Mouse (Mus musculus) midbrain, embryonic 16.5 days (tissue): ENCODE results near the gene Gmip. TPM values are rescaled to one million over a fixed set of nuclear protein-coding genes. Genes with fewer than 3 reads are reported as not detected.

Source experiments
- ATAC-seq: fragments of 200-750 bp; cut with Nextera tagmentation; 2 replicates; pipeline ENCODE4 v1.8.0; 2017; ENCODE audit warnings: moderate TSS enrichment
- H3K27ac ChIP-seq: fragments of 300-500 bp; sonication (generic); 2 replicates; pipeline ENCODE4 v1.5.1; 2014; ENCODE audit warnings: mild to moderate bottlenecking, low read length, mixed read lengths
- H3K27me3 ChIP-seq: fragments of 300-500 bp; sonication (generic); 2 replicates; pipeline ENCODE4 v1.6.1; 2014; ENCODE audit warnings: low read depth, low read length, mixed read lengths; ENCODE audit not compliant: control insufficient read depth, insufficient read depth
- H3K36me3 ChIP-seq: fragments of 300-500 bp; sonication (generic); 2 replicates; pipeline ENCODE4 v1.6.1; 2014; ENCODE audit warnings: mild to moderate bottlenecking, low read length, moderate library complexity, mixed read lengths; ENCODE audit not compliant: control insufficient read depth, insufficient read depth
- H3K4me1 ChIP-seq: fragments of 300-500 bp; sonication (generic); 2 replicates; pipeline ENCODE4 v1.6.1; 2014; ENCODE audit warnings: mild to moderate bottlenecking, low read length, mixed read lengths; ENCODE audit not compliant: control insufficient read depth, insufficient read depth
- H3K4me2 ChIP-seq: fragments of 300-500 bp; sonication (generic); 2 replicates; pipeline ENCODE4 v1.6.1; 2014; ENCODE audit warnings: mild to moderate bottlenecking, low read length, mixed read lengths
- H3K4me3 ChIP-seq: fragments of 300-500 bp; sonication (generic); 2 replicates; pipeline ENCODE4 v1.5.1; 2014; ENCODE audit warnings: low read depth, mild to moderate bottlenecking, low read length, moderate library complexity, mixed read lengths
- H3K9ac ChIP-seq: fragments of 300-500 bp; sonication (generic); 2 replicates; pipeline ENCODE4 v1.6.1; 2014; ENCODE audit warnings: low read depth, low read length, mixed read lengths
- H3K9me3 ChIP-seq: fragments of 300-500 bp; sonication (generic); replicated peaks from 2 replicates; pipeline ENCODE4 v1.6.1; 2014; ENCODE audit warnings: mild to moderate bottlenecking, low read length, mixed read lengths; ENCODE audit not compliant: control insufficient read depth, poor library complexity, severe bottlenecking
- WGBS: fragments of 180-500 bp; shearing (Covaris S2); extraction: QIAGEN DNeasy Blood & Tissue Kit; methylation state at CpG from one replicate; pipeline ENCODE4 v1.1.7; 2014; 5-methylcytosine and 5-hydroxymethylcytosine counted together
- polyA plus RNA-seq: library from polyadenylated mRNA; unstranded; fragments of >200 nt; fragmentation: Nextera tagmentation; extraction: Ambion mirVana; gene quantifications from 2 replicates; pipeline ENCODE4 v1.2.1, GENCODE M21; 2015

Gene Gmip
- polyA plus RNA-seq, 1 experiment from 2014 or later, result 42.1 TPM

GRCm38 (mm10) chr8:69863387-69864020 lies 55.0 kb downstream of the Gmip start:
- H3K27me3 ChIP-seq, result no peaks in the 10 kb centered on the region
- no peak overlapping the region for H3K4me2 ChIP-seq
- H3K27ac ChIP-seq, result no peak overlapping the region
- no peak overlapping the region for H3K4me3 ChIP-seq
- no peaks in the 10 kb centered on the region for H3K4me1 ChIP-seq
- H3K9me3 ChIP-seq, result no peaks in the 10 kb centered on the region
- WGBS, result 92% methylated on average over 5 of the region's 5 CpGs
- no peak overlapping the region for H3K9ac ChIP-seq
- ATAC-seq, result no peak
- peaks cover 6% of the 10 kb centered on the region for H3K36me3 ChIP-seq

DNA sequence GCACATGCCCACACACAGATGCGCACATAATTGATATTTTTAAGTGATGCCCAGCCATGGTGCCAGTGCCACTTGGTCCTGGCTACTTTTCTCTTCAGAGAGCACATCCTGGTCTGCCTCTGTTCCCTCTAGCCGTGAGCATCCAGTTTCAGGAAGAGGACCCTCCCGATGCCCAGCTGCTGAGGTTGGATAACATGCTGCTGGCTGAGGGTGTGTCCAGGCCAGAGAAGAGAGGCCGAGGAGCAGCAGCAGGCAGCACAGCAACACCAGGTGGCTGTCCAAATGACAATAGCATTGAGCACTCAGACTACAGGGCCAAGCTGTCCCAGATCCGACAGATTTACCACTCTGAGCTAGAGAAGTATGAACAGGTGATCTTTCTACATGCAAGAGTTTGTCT lies 55.7 kb downstream of the Gmip start:
- Histone ChIP-seq H3K27me3 (no peaks in the 10 kb centered on the region), H3K9ac (no peak overlapping the region), H3K36me3 (peaks cover 6% of the 10 kb centered on the region), H3K4me2 (no peak overlapping the region), H3K9me3 (no peaks in the 10 kb centered on the region), H3K4me3 (no peak overlapping the region), H3K4me1 (no peaks in the 10 kb centered on the region), H3K27ac (no peak overlapping the region)
- no peak for ATAC-seq
- WGBS, result 86% methylated on average over 5 of the region's 5 CpGs

DNA sequence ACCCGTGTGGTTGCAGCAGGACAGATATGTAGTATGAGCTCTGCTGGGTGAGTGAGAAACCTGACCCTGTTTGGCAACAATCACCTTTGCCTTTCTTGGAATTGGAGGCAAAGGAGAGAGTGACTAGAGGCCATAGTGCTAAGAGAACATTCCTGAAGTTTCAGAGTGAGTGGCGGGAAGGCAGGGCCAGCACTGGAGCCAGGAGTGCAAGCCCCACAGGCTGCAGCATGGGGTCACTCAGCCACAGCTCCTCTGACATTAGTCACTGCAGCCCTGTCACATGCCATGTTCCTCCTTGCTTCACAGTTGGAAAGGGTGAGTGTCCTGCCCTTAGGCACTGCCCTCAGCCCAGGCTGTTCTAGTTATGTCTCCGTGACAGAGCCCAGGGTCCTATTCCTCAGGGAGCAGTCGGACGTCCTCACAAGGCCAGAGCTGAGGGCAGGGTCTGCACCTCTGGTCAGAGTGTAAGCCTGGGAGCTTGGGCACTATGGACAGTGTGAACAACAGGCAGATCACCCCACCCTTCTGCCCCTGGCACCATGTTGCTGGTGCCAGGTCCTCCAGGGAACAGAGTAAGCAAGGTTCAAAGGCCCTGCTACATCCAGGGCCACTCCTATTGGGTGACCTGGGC lies 59.3 kb downstream of the Gmip start:
- no peaks in the 10 kb centered on the region for H3K4me1 ChIP-seq
- WGBS, result 87% methylated on average over 5 of the region's 5 CpGs
- no peak overlapping the region for H3K4me2 ChIP-seq
- H3K4me3 ChIP-seq, result no peak overlapping the region
- ATAC-seq, result no peak
- H3K27me3 ChIP-seq, result no peaks in the 10 kb centered on the region
- H3K36me3 ChIP-seq, result no peaks in the 10 kb centered on the region
- no peak overlapping the region for H3K9ac ChIP-seq
- no peaks in the 10 kb centered on the region for H3K9me3 ChIP-seq
- H3K27ac ChIP-seq, result no peak overlapping the region

DNA sequence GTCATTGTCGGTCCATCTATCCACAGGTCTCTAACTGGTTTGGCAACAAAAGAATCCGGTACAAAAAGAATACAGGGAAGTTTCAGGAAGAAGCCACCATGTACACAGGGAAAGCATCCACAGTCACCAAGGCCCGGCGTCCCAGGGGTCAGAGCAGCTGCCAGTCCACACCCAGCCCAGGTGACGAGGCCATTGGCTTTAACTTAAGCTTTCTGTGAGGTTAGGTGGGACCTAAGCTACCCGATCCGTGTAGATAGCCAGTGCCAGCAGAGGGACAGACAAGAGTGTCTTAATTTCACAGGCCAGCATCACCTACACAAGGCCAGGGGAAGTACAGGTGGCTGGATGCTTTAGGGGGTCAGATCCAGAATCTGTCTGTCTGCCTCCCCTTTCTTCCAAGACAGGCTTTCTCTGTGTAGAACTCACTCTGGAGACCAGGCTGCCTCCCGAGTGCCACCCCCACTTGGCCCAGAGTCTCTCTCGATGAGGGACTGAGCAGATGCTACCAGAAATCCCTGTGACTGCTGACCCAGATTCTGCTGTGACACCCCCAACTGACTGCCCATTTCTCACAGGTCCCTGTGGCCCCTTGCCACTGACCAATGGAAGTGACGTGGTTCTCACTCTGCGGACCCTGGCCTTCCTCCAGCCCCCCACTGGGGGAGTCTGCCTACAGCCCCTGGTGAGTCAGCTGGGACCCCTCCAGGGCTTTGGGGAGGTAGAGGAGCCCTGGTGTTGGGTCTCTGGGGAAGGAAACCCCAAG lies 61.7 kb downstream of the Gmip start:
- no peak overlapping the region for H3K4me2 ChIP-seq
- ATAC-seq, result no peak

DNA sequence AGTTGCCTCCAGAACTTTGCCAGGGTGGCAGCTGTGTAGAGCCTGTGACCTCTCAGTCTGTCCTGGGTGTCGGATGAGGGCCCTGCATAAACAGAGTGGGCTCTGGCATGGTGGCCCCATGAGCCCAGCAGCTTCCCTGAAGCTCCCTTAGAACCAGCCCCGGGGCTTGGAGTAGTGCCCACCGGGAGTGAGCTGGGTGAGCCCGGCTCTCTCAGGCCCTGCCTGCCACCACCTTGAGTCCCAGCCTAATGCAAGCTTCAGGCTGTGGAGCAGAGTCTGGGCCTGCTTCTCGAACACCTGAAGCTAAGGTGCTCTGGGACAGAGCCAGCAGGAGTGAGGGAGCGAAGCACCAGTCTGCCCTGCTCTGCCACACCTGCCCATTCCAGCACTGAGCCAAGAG lies 62.4 kb downstream of the Gmip start:
- Histone ChIP-seq H3K36me3 (no peaks in the 10 kb centered on the region), H3K27ac (no peak overlapping the region), H3K9me3 (no peaks in the 10 kb centered on the region), H3K4me1 (no peaks in the 10 kb centered on the region), H3K27me3 (no peaks in the 10 kb centered on the region), H3K9ac (no peak overlapping the region), H3K4me2 (no peak overlapping the region), H3K4me3 (no peak overlapping the region)
- 93% methylated on average over 6 of the region's 6 CpGs for WGBS
- ATAC-seq, result no peak

More for the DNA sequence above, 61.7 kb downstream of the Gmip start:
- no peaks in the 10 kb centered on the region for H3K27me3 ChIP-seq
- no peak overlapping the region for H3K27ac ChIP-seq
- H3K4me1 ChIP-seq, result no peaks in the 10 kb centered on the region
- H3K9me3 ChIP-seq, result no peaks in the 10 kb centered on the region
- WGBS, result 86% methylated on average over 11 of the region's 11 CpGs
- H3K36me3 ChIP-seq, result no peaks in the 10 kb centered on the region
- H3K4me3 ChIP-seq, result no peak overlapping the region
- H3K9ac ChIP-seq, result no peak overlapping the region

Other genes starting within 250 kb of the Gmip start
- 37.9 and 42.0 TPM in 2 replicates for gene Zfp868, start 183.1 kb upstream of the Gmip start, polyA plus RNA-seq
- gene Zfp964, start 154.2 kb upstream of the Gmip start, polyA plus RNA-seq, result 2.5 TPM in 2 replicates
- 25.9 and 26.3 TPM in 2 replicates for gene Zfp869, start 98.0 kb upstream of the Gmip start, polyA plus RNA-seq
- gene Zfp963, start 58.7 kb upstream of the Gmip start, polyA plus RNA-seq, result 7.9 and 8.0 TPM in 2 replicates
- 0.31 and 0.83 TPM in 2 replicates for gene Gm20422, start 33.8 kb upstream of the Gmip start, polyA plus RNA-seq
- 55.5 and 57.1 TPM in 2 replicates for gene Atp13a1, start 17.5 kb upstream of the Gmip start, polyA plus RNA-seq
- 38.8 and 44.3 TPM in 2 replicates for gene Zfp866, start 17.5 kb upstream of the Gmip start, polyA plus RNA-seq
- gene Lpar2, start 13.8 kb downstream of the Gmip start, polyA plus RNA-seq, result 0.69 and 0.88 TPM in 2 replicates
- 58.9 and 65.7 TPM in 2 replicates for gene Pbx4, start 23.8 kb downstream of the Gmip start, polyA plus RNA-seq
- gene Cilp2, start 79.0 kb downstream of the Gmip start, polyA plus RNA-seq, result 6.3 and 6.6 TPM in 2 replicates
- gene Tssk6, start 93.5 kb downstream of the Gmip start, polyA plus RNA-seq, result 3.0 and 3.5 TPM in 2 replicates
- gene Ndufa13, start 93.9 kb downstream of the Gmip start, polyA plus RNA-seq, result 172 TPM in 2 replicates
- 12.0 and 12.3 TPM in 2 replicates for gene Yjefn3, start 94.0 kb downstream of the Gmip start, polyA plus RNA-seq
- gene Gatad2a, start 187.7 kb downstream of the Gmip start, polyA plus RNA-seq, result 15.8 and 19.1 TPM in 2 replicates
- gene Mau2, start 234.1 kb downstream of the Gmip start, polyA plus RNA-seq, result 75.8 and 79.0 TPM in 2 replicates
- 58.4 and 61.9 TPM in 2 replicates for gene Sugp1, start 234.1 kb downstream of the Gmip start, polyA plus RNA-seq